Mouse (Mus musculus): ENCODE data around the gene M1ap.

DNA sequence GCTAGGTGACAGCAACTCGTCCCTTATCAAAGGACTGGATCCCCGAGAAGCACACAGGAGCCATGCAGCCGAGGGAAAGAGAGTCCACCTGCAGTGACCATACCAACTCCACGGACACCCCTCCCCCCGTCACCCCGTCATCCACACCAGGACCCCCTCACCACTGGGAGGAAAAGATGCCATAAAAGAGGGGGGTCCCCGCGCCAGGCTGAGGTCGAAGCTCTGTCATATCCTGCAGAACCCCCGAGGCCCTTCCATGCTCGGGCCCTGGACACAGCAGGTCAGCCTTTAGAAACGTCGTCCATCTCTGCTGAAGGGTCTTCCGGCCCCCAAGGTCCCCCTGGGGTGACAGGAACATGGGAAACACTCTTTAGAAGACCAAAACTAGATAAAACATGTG is 28.3 kb upstream of the M1ap start:
- TF ChIP-seq CTCF (IDR thresholded peaks at IDR 0.05; ENCODE audit: low read depth), result no peak
- no peak for TF ChIP-seq EP300 (optimal IDR thresholded peaks at IDR 0.05)
